Mouse (Mus musculus) effector memory CD4-positive, alpha-beta T cell, adult 7 months (primary cell): ENCODE data around the gene Hist1h1d. TPM values are rescaled to one million over a fixed set of nuclear protein-coding genes. Genes with fewer than 3 reads are reported as not detected.

ENCODE experiments used
- polyA plus RNA-seq: library from polyadenylated mRNA; unstranded; fragments of 100-300 nt; shearing (Covaris generic); gene quantifications from one replicate; pipeline ENCODE4 v1.2.1, GENCODE M21; 2017

The Hist1h1d gene
- polyA plus RNA-seq, 1 experiment from 2014 or later: 0.15 TPM

Other genes with a start within 250 kb of the Hist1h1d start
- 9.8 TPM for gene Zfp322a, start 184.1 kb upstream of the Hist1h1d start, polyA plus RNA-seq
- 14.3 TPM for gene Abt1, start 129.4 kb upstream of the Hist1h1d start, polyA plus RNA-seq
- gene Btn1a1, start 87.4 kb upstream of the Hist1h1d start, polyA plus RNA-seq: 0.33 TPM
- not detected for gene Btn2a2, start 64.4 kb upstream of the Hist1h1d start, polyA plus RNA-seq
- gene Hist1h4h, start 22.2 kb upstream of the Hist1h1d start, polyA plus RNA-seq: 1.2 TPM
- gene Hist1h2af, start 19.4 kb upstream of the Hist1h1d start, polyA plus RNA-seq: not detected
- gene Hist1h3g, start 17.8 kb upstream of the Hist1h1d start, polyA plus RNA-seq: not detected
- 0.85 TPM for gene Hist1h2bh, start 9.9 kb upstream of the Hist1h1d start, polyA plus RNA-seq
- gene Hist1h3f, start 9.2 kb upstream of the Hist1h1d start, polyA plus RNA-seq: 0.99 TPM
- not detected for gene Hist1h4f, start 1.6 kb upstream of the Hist1h1d start, polyA plus RNA-seq
- 0.98 TPM for gene Hist1h3e, start 9.1 kb downstream of the Hist1h1d start, polyA plus RNA-seq
- 1.8 TPM for gene Hist1h2ae, start 18.0 kb downstream of the Hist1h1d start, polyA plus RNA-seq
- gene Hist1h2bg, start 18.1 kb downstream of the Hist1h1d start, polyA plus RNA-seq: not detected
- not detected for gene Hist1h2bf, start 20.9 kb downstream of the Hist1h1d start, polyA plus RNA-seq
- not detected for gene Hist1h2ad, start 21.1 kb downstream of the Hist1h1d start, polyA plus RNA-seq
- not detected for gene Hist1h3d, start 22.5 kb downstream of the Hist1h1d start, polyA plus RNA-seq
- 15.2 TPM for gene Hist1h4d, start 28.3 kb downstream of the Hist1h1d start, polyA plus RNA-seq
- 0.89 TPM for gene Hist1h2be, start 67.9 kb downstream of the Hist1h1d start, polyA plus RNA-seq
- gene Hist1h1e, start 69.3 kb downstream of the Hist1h1d start, polyA plus RNA-seq: 4.5 TPM
- not detected for gene Hist1h2ac, start 130.7 kb downstream of the Hist1h1d start, polyA plus RNA-seq
- 12.6 TPM for gene Hist1h2bc, start 130.9 kb downstream of the Hist1h1d start, polyA plus RNA-seq
- gene Hist1h1t, start 142.6 kb downstream of the Hist1h1d start, polyA plus RNA-seq: not detected
- 3.6 TPM for gene Hist1h4c, start 145.2 kb downstream of the Hist1h1d start, polyA plus RNA-seq
- gene Hfe, start 157.6 kb downstream of the Hist1h1d start, polyA plus RNA-seq: not detected
- 38.7 TPM for gene Hist1h1c, start 185.5 kb downstream of the Hist1h1d start, polyA plus RNA-seq
- not detected for gene Hist1h3c, start 192.3 kb downstream of the Hist1h1d start, polyA plus RNA-seq
- gene Hist1h2bb, start 193.5 kb downstream of the Hist1h1d start, polyA plus RNA-seq: not detected
- gene Hist1h2ab, start 197.9 kb downstream of the Hist1h1d start, polyA plus RNA-seq: not detected
- gene Hist1h3b, start 199.0 kb downstream of the Hist1h1d start, polyA plus RNA-seq: not detected
- gene Hist1h4b, start 203.8 kb downstream of the Hist1h1d start, polyA plus RNA-seq: 6.7 TPM
- gene Hist1h4a, start 208.0 kb downstream of the Hist1h1d start, polyA plus RNA-seq: 1.1 TPM
- gene Hist1h3a, start 209.1 kb downstream of the Hist1h1d start, polyA plus RNA-seq: 3.4 TPM
- gene Hist1h1a, start 210.4 kb downstream of the Hist1h1d start, polyA plus RNA-seq: not detected
- not detected for gene Trim38, start 216.7 kb downstream of the Hist1h1d start, polyA plus RNA-seq